Mouse (Mus musculus) spleen, adult 2 months (tissue): ENCODE results near the gene Pomt1. TPM values are rescaled to one million over a fixed set of nuclear protein-coding genes. Genes with fewer than 3 reads are reported as not detected.
"Not testable (repeated sequence)": the region's sequence is repeated elsewhere in the genome, so short reads cannot be mapped to it uniquely, and the experiment has no call there.

Experiments used
- DNase-seq, 2 experiments: peaks; one replicate each; pipeline versions ENCODE4 v3.0.0 to v3.0.0-alpha.2; 2012 to 2021; ENCODE audit warnings: low spot score in 2 of 2, low read depth in 1 of 2
- H3K27ac ChIP-seq: fragments of 200-500 bp; 2 replicates; pipeline ENCODE4 v1.5.1; 2012; ENCODE audit warnings: low read length, inconsistent platforms; ENCODE audit not compliant: insufficient read depth
- H3K27me3 ChIP-seq: fragments of 200-500 bp; 2 replicates; pipeline ENCODE4 v1.6.1; 2012; ENCODE audit warnings: mild to moderate bottlenecking, moderate library complexity, low read length, inconsistent platforms; ENCODE audit not compliant: control insufficient read depth, insufficient read depth
- H3K36me3 ChIP-seq: fragments of 200-500 bp; 2 replicates; pipeline ENCODE4 v1.6.1; 2012; ENCODE audit warnings: mild to moderate bottlenecking, low read length, inconsistent platforms; ENCODE audit not compliant: control insufficient read depth, insufficient read depth
- H3K4me1 ChIP-seq: fragments of 200-500 bp; 2 replicates; pipeline ENCODE4 v1.6.1; 2011; ENCODE audit warnings: inconsistent platforms; ENCODE audit not compliant: control insufficient read depth, insufficient read depth, insufficient read length
- H3K4me3 ChIP-seq: fragments of 200-500 bp; 2 replicates; pipeline ENCODE4 v1.5.1; 2011; ENCODE audit warnings: mild to moderate bottlenecking, inconsistent platforms; ENCODE audit not compliant: insufficient read depth, insufficient read length; ENCODE audit errors: extremely low read depth
- CTCF ChIP-seq: fragments of 200-500 bp; IDR thresholded peaks from 2 replicates; pipeline ENCODE4 v1.5.1; 2011; ENCODE audit warnings: mild to moderate bottlenecking, inconsistent platforms; ENCODE audit not compliant: insufficient read depth, insufficient read length, insufficient replicate concordance; ENCODE audit errors: extremely low read depth
- POLR2A ChIP-seq: fragments of 200-500 bp; IDR thresholded peaks from 2 replicates; pipeline ENCODE4 v1.6.1; 2011; ENCODE audit warnings: low read depth, low read length, inconsistent platforms
- WGBS: fragments of 180-500 bp; shearing (Covaris S2); methylation state at CpG from one replicate; pipeline ENCODE4 v1.1.7; 2018; 5-methylcytosine and 5-hydroxymethylcytosine counted together
- polyA plus RNA-seq: library from polyadenylated mRNA; depleted of rRNA; stranded (reverse); fragments of >200 nt; gene quantifications from 2 replicates; pipeline ENCODE4 v1.2.3, GENCODE M21; 2012; rRNA removed

Gene Pomt1
- polyA plus RNA-seq, 1 experiment: 13.7 TPM

- peak in 1 of 2 experiments; percentile 59 for DNase-seq
- Histone ChIP-seq H3K4me3 (no peak overlapping the region), H3K27ac (no peak overlapping the region), H3K36me3 (peaks cover 2% of the 10 kb centered on the region; the same call in 1 of the 2 replicates), H3K4me1 (peaks cover 2% of the 10 kb centered on the region; the same call in 1 of the 2 replicates), H3K27me3 (no peaks in the 10 kb centered on the region)
- TF ChIP-seq CTCF: no peak
- TF ChIP-seq POLR2A: no peak
These were observed 53.2 kb downstream of the Pomt1 start for GRCm38 (mm10) chr2:32289578-32289977.

DNA sequence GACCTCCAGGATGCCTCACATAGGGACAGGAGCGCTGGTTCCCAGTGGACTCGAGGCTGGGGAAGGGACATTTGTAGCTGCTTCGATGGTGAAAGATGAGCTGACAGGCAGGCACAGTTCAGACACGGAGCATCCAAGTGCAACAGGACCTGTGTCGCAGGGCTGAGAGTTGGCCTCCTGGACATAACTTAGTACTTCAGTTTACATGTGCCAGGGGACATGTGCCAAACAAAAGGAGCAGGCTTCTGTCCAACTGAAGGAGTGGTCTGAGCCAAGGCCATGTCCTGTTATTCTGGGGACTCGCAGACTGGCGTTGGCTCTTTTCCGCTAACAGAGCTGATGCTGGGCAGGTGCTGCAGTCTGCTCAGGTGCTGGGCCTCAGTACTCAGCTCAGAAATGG is 58.0 kb downstream of the Pomt1 start:
- TF ChIP-seq POLR2A (no peak), CTCF (no peak)
- no peaks in the 10 kb centered on the region for H3K4me1 ChIP-seq
- no peaks in the 10 kb centered on the region for H3K27me3 ChIP-seq
- no peak overlapping the region for H3K4me3 ChIP-seq
- H3K36me3 ChIP-seq: peaks cover 23% of the 10 kb centered on the region
- H3K27ac ChIP-seq: no peak overlapping the region
- WGBS: 91% methylated on average over 8 of the region's 8 CpGs
- DNase-seq: no peak

GRCm38 (mm10) chr2:32295285-32295684 is 58.9 kb downstream of the Pomt1 start:
- no peak for TF ChIP-seq CTCF
- TF ChIP-seq POLR2A: no peak
- Histone ChIP-seq H3K27ac (no peak overlapping the region), H3K27me3 (no peaks in the 10 kb centered on the region), H3K36me3 (peaks cover 27% of the 10 kb centered on the region), H3K4me1 (no peaks in the 10 kb centered on the region), H3K4me3 (no peak overlapping the region)
- 95% methylated on average over 3 of the region's 3 CpGs for WGBS
- no peak for DNase-seq

- not testable (repeated sequence) for H3K27me3 ChIP-seq, H3K27ac ChIP-seq, H3K4me3 ChIP-seq, DNase-seq, H3K4me1 ChIP-seq
- 84% methylated on average over 2 of the region's 2 CpGs for WGBS
- peaks cover 27% of the 10 kb centered on the region for H3K36me3 ChIP-seq
These were observed 59.5 kb downstream of the Pomt1 start for GRCm38 (mm10) chr2:32295842-32296241.

GRCm38 (mm10) chr2:32299469-32299868 is 63.1 kb downstream of the Pomt1 start:
- 91% methylated on average over 4 of the region's 4 CpGs for WGBS
- no peak overlapping the region for H3K27ac ChIP-seq
- TF ChIP-seq POLR2A (no peak), CTCF (no peak)
- H3K36me3 ChIP-seq: peaks cover 42% of the 10 kb centered on the region
- DNase-seq: no peak
- no peak overlapping the region for H3K4me3 ChIP-seq
- H3K4me1 ChIP-seq: no peaks in the 10 kb centered on the region
- H3K27me3 ChIP-seq: no peaks in the 10 kb centered on the region

DNA sequence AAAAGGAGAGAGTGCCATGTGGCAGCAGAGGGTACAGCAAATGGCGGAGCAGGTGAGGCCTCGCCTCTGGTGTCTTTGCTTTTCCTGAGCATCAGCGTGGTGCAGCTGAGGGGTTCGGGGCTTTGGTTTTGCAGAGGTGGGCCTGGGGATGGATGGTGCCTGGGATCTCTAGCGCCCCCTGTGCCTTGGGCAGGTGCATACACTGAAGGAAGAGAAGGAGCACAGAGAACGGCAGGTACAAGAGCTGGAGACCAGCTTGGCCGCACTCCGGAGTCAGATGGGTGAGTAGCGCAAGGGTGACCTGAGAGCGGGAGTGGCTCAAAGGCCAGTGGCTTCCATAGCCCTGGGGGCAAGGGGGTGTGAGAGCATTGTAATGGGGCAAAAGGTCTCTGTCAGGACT is 66.6 kb downstream of the Pomt1 start:
- 0 out of 2 replicates have a peak, but pooled peaks have one; percentile 6 for TF ChIP-seq CTCF
- TF ChIP-seq POLR2A: no peak
- peaks cover 48% of the 10 kb centered on the region for H3K36me3 ChIP-seq

GRCm38 (mm10) chr2:32304145-32304832 is 67.9 kb downstream of the Pomt1 start:
- Histone ChIP-seq H3K36me3 (peaks cover 36% of the 10 kb centered on the region), H3K27ac (no peak overlapping the region), H3K27me3 (no peaks in the 10 kb centered on the region), H3K4me3 (no peak overlapping the region), H3K4me1 (no peaks in the 10 kb centered on the region)
- peak; percentile 11 to 45 for DNase-seq
- WGBS: 71% methylated on average over 8 of the region's 8 CpGs
- TF ChIP-seq POLR2A: no peak
- TF ChIP-seq CTCF: peak; percentile 62; the same call in 1 of the 2 replicates

More for the DNA sequence above, 66.6 kb downstream of the Pomt1 start:
- DNase-seq: no peak
- no peaks in the 10 kb centered on the region for H3K27me3 ChIP-seq
- no peak overlapping the region for H3K4me3 ChIP-seq
- 96% methylated on average over 10 of the region's 10 CpGs for WGBS
- H3K27ac ChIP-seq: no peak overlapping the region
- H3K4me1 ChIP-seq: no peaks in the 10 kb centered on the region

Other genes with a start within 250 kb of the Pomt1 start
- 33.1 and 48.3 TPM in 2 replicates for gene Fam78a, start 151.7 kb upstream of the Pomt1 start, polyA plus RNA-seq
- gene Plpp7, start 141.1 kb upstream of the Pomt1 start, polyA plus RNA-seq: 2.6 and 4.6 TPM in 2 replicates
- gene Prrc2b, start 85.5 kb upstream of the Pomt1 start, polyA plus RNA-seq: 35.1 and 46.5 TPM in 2 replicates
- gene Uck1, start 23.6 kb downstream of the Pomt1 start, polyA plus RNA-seq: 58.4 and 72.9 TPM in 2 replicates
- 21.4 and 24.0 TPM in 2 replicates for gene Golga2, start 50.8 kb downstream of the Pomt1 start, polyA plus RNA-seq
- gene Swi5, start 51.5 kb downstream of the Pomt1 start, polyA plus RNA-seq: 60.5 and 63.4 TPM in 2 replicates
- 252 and 324 TPM in 2 replicates for gene Ciz1, start 115.7 kb downstream of the Pomt1 start, polyA plus RNA-seq
- gene Dnm1, start 116.7 kb downstream of the Pomt1 start, polyA plus RNA-seq: 20.4 and 22.1 TPM in 2 replicates
- gene 1110008P14Rik, start 145.3 kb downstream of the Pomt1 start, polyA plus RNA-seq: 86.8 and 149 TPM in 2 replicates
- gene Lcn2, start 151.7 kb downstream of the Pomt1 start, polyA plus RNA-seq: 52.9 and 70.2 TPM in 2 replicates
- 10.0 and 12.2 TPM in 2 replicates for gene Ptges2, start 159.3 kb downstream of the Pomt1 start, polyA plus RNA-seq
- 4.3 and 6.2 TPM in 2 replicates for gene Naif1, start 213.9 kb downstream of the Pomt1 start, polyA plus RNA-seq
- 11.4 and 15.0 TPM in 2 replicates for gene Slc25a25, start 214.9 kb downstream of the Pomt1 start, polyA plus RNA-seq